Mouse (Mus musculus) MEL (cell line): ENCODE results near the gene Ube2cbp.

Experiments
- CHD2 ChIP-seq: IDR thresholded peaks from 2 replicates; pipeline ENCODE4 v1.6.1; 2011; ENCODE audit warnings: low read length, improper control_type of control experiment
- CTCF ChIP-seq, 3 experiments: IDR thresholded peaks in 2 of 3; conservative IDR thresholded peaks in 1 of 3; 2 replicates each; pipeline ENCODE4 v1.5.1; 2011 to 2012; ENCODE audit warnings: low read length in 3 of 3, low read depth in 2 of 3, mild to moderate bottlenecking in 2 of 3, improper control_type of control experiment in 1 of 3, inconsistent platforms in 1 of 3, mixed read lengths in 1 of 3, moderate library complexity in 1 of 3; ENCODE audit not compliant: control insufficient read depth in 1 of 3, insufficient read depth in 1 of 3, poor library complexity in 1 of 3, severe bottlenecking in 1 of 3
- ELF1 ChIP-seq: IDR thresholded peaks from 2 replicates; pipeline ENCODE4 v1.6.1; 2014; ENCODE audit warnings: low read depth, mild to moderate bottlenecking, inconsistent platforms, low read length, improper control_type of control experiment, moderate library complexity
- EP300 ChIP-seq, 2 experiments: IDR thresholded peaks; 2 replicates each; pipeline ENCODE4 v1.6.1; 2011; ENCODE audit warnings: improper control_type of control experiment in 2 of 2, low read length in 2 of 2, low read depth in 1 of 2, mild to moderate bottlenecking in 1 of 2
- JUND ChIP-seq: IDR thresholded peaks from 2 replicates; pipeline ENCODE4 v1.6.1; 2011; ENCODE audit warnings: low read depth, mild to moderate bottlenecking, improper control_type of control experiment, low read length
- MXI1 ChIP-seq: IDR thresholded peaks from 2 replicates; pipeline ENCODE4 v1.6.1; 2011; ENCODE audit warnings: mild to moderate bottlenecking, low read depth, low read length, improper control_type of control experiment
- POLR2A ChIP-seq, 2 experiments: IDR thresholded peaks; 2 replicates each; pipeline ENCODE4 v1.6.1; 2011 to 2012; ENCODE audit warnings: low read length in 2 of 2, mild to moderate bottlenecking in 2 of 2, control low read depth in 1 of 2, improper control_type of control experiment in 1 of 2, low read depth in 1 of 2, moderate library complexity in 1 of 2; ENCODE audit not compliant: control insufficient read depth in 1 of 2, insufficient read depth in 1 of 2, poor library complexity in 1 of 2
- POLR2AphosphoS2 ChIP-seq: IDR thresholded peaks from 2 replicates; pipeline ENCODE4 v1.6.1; 2011; ENCODE audit warnings: low read length, improper control_type of control experiment
- RCOR1 ChIP-seq: IDR thresholded peaks from 2 replicates; pipeline ENCODE4 v1.6.1; 2012; ENCODE audit warnings: low read depth, mild to moderate bottlenecking, inconsistent platforms, low read length, improper control_type of control experiment
- TAL1 ChIP-seq: IDR thresholded peaks from 2 replicates; pipeline ENCODE4 v1.6.1; 2012; ENCODE audit warnings: mild to moderate bottlenecking, inconsistent platforms, low read length, moderate library complexity, mixed read lengths
- USF1 ChIP-seq: IDR thresholded peaks from 2 replicates; pipeline ENCODE4 v1.6.1; 2014; ENCODE audit warnings: low read depth, mild to moderate bottlenecking, inconsistent platforms, low read length, improper control_type of control experiment, moderate library complexity
- ZMIZ1 ChIP-seq: IDR thresholded peaks from 2 replicates; pipeline ENCODE4 v1.6.1; 2012; ENCODE audit warnings: low read depth, mild to moderate bottlenecking, inconsistent platforms, low read length, improper control_type of control experiment, moderate library complexity
- ZNF384 ChIP-seq: IDR thresholded peaks from 2 replicates; pipeline ENCODE4 v1.6.1; 2012; ENCODE audit warnings: low read depth, mild to moderate bottlenecking, inconsistent platforms, low read length, improper control_type of control experiment

DNA sequence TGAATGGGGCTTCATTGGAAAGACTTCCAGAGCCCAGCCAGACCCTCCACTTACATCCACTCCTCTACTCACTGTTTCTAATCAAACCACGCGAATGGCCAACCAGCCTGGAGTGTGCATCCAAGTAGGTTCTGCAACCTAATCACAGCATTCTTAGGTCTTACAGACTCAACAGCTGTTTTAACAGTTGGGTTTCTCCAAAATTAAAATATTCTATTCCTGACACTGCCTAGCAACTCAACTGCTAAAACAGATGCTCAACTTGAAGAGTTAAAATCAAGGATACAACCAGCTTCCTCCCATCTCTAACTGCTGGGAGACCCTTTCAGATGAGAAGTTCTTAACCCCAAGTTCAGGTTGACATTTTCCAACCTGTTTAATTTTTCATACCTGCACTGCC, 74.0 kb downstream of the Ube2cbp start:
- TF ChIP-seq POLR2A (IDR thresholded peaks at IDR 0.05; ENCODE audit: control insufficient read depth in 1 of 2, insufficient read depth in 1 of 2, low read depth in 1 of 2, low read length in 2 of 2, poor library complexity in 1 of 2) (no peak), MXI1 (no peak), ELF1 (no peak), POLR2AphosphoS2 (no peak), JUND (no peak), USF1 (no peak), RCOR1 (no peak), TAL1 (no peak), ZNF384 (no peak), EP300 (IDR thresholded peaks at IDR 0.05; ENCODE audit: low read depth in 1 of 2, low read length in 2 of 2) (no peak), CTCF (IDR thresholded peaks at IDR 0.05 in 2 of 3, conservative IDR thresholded peaks at IDR 0.05 in 1 of 3; ENCODE audit: control insufficient read depth in 1 of 3, insufficient read depth in 1 of 3, low read depth in 2 of 3, low read length in 3 of 3, poor library complexity in 1 of 3, severe bottlenecking in 1 of 3) (no peak), CHD2 (no peak), ZMIZ1 (no peak)
